Mouse (Mus musculus): ENCODE data around the gene Dhrs7c. TPM values are rescaled to one million over a fixed set of nuclear protein-coding genes. Genes with fewer than 3 reads are reported as not detected.
A peak's percentile ranks its signal among the peaks of the same experiment; 100 is the strongest.

The Dhrs7c gene
- polyA plus RNA-seq (2012; fragmentation: generic; extraction: Trizol) = 0.08 TPM
- long read RNA-seq, experiment 1 = 0 reads
- long read RNA-seq, experiment 2 = 0 reads

DNA sequence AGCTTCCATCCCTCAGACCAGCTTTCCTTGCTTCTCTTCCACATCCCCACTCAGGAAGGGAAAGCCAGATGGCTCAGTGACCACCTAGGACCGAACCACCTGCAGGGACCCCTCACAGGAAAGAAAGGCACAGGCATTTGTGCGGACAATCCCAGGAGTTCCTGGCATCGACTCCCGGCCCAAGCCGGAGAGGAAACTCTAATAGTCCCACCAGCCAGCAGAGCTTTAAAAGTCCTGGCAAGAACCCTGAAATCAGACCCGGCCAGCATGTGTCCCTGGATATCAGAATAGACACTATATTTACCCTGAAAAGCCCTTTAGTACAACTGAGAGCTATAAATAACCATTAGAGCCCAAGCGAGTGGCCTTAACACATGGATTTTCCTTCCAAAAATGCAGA is at the start of gene Dhrs7c:
Dhrs7c (plus strand) TSS at position 257 of the 400 bp plus-strand sequence.
- no peak within 1 kb of the TSS for H3K4me3 ChIP-seq (ENCODE audit: insufficient read depth, poor library complexity, severe bottlenecking)

DNA sequence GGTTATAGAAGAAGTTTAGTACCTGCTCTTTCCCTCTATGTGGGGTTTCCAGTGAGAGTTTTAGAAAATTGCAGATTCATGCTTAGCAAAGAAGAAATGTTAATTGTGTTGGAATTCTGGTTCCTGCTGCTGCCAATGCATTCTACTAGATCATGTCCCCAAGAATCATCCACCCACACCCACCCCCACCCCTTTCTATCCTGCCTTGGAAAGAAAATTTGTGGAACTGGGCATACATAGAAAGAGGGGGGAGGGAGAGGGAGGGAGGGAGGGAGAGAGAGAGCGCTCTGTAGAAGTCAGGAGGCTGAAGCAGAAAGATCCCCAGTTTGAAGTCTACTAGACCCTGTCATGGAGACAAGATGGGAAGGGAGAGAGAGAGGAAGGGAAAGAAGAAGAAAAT is 41.7 kb upstream of the Dhrs7c start:
- H3K36me3 ChIP-seq (ENCODE audit: control insufficient read depth, insufficient read depth) = no peaks in the 10 kb centered on the region
- H3K79me2 ChIP-seq (ENCODE audit: control insufficient read depth, insufficient read depth) = no peaks in the 10 kb centered on the region
- no peak overlapping the region for H3ac ChIP-seq (ENCODE audit: control insufficient read depth, insufficient read length, low read depth)
- H3K27me3 ChIP-seq (ENCODE audit: control insufficient read depth, insufficient read depth, insufficient read length) = peaks cover 6% of the 10 kb centered on the region
- no peaks in the 10 kb centered on the region for H3K79me3 ChIP-seq (ENCODE audit: low read depth)
- no peak overlapping the region for H3K4me3 ChIP-seq (ENCODE audit: insufficient read depth, poor library complexity, severe bottlenecking)
- TF ChIP-seq FOSL1 (IDR thresholded peaks at IDR 0.05; ENCODE audit: insufficient read depth, low read length, poor library complexity, severe bottlenecking) (no peak), MYOG (IDR thresholded peaks at IDR 0.05; ENCODE audit: control insufficient read depth, extremely low read depth, insufficient read length) (no peak)

More for the DNA sequence above, at the start of gene Dhrs7c:
- Histone ChIP-seq H3K36me3 (ENCODE audit: control insufficient read depth, insufficient read depth) (no peaks in the 10 kb centered on the region), H3ac (ENCODE audit: control insufficient read depth, insufficient read length, low read depth) (no peak within 1 kb of the TSS), H3K79me3 (ENCODE audit: low read depth) (no peaks in the 10 kb centered on the region), H3K27me3 (ENCODE audit: control insufficient read depth, insufficient read depth, insufficient read length) (peaks cover 8% of the 10 kb centered on the region), H3K79me2 (ENCODE audit: control insufficient read depth, insufficient read depth) (no peaks in the 10 kb centered on the region)
- TF ChIP-seq CTCF (IDR thresholded peaks at IDR 0.05; ENCODE audit: control insufficient read depth, insufficient read depth, insufficient read length) (no peak), MAX (IDR thresholded peaks at IDR 0.05) (no peak), MYOD1 (IDR thresholded peaks at IDR 0.05; ENCODE audit: control insufficient read depth, insufficient read length, low read depth) (no peak), CEBPB (IDR thresholded peaks at IDR 0.05; ENCODE audit: low read depth) (no peak), FOSL1 (IDR thresholded peaks at IDR 0.05; ENCODE audit: insufficient read depth, low read length, poor library complexity, severe bottlenecking) (no peak), MYOG (IDR thresholded peaks at IDR 0.05; ENCODE audit: control insufficient read depth, extremely low read depth, insufficient read length) (no peak), USF1 (IDR thresholded peaks at IDR 0.05; ENCODE audit: low read depth) (no peak)

DNA sequence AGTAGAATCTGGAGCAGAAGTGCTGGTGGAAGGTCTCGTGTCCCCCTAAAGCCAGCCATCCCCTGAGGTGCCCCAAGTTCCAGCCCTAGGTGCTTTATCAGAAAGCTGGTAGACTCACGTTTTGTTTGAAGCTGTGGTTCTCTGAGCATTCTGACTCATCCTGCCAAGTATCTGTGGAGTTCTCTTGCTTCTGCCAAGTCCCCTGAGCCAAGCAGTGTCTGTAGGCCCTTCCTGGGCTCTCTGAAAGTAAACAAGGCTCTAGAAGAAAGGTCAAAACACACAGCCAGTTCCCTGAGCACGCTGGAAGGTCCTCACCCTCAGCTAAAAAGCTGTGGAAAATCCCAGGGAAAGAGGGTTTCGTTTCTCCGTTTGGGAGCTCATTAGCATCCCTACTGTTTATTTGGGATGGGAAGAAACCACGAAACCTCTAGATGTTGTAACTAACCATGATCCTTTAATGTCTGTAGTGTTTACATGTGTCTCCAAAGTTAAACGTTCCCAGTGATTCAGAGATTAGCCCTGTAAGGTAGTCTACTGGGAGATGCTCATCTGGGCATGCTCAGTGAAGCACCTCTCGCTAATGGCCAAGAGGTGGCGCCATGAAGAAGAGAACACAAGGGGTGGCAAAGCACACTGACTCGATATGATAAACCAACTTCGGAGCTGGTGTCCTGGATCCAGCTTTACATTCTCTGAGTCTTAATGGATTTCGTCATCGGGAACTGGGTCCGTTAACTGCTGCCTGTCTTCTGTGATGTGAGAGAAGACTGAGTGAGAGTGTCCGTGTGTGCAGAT is 40.4 kb upstream of the Dhrs7c start:
- H3K4me3 ChIP-seq (ENCODE audit: insufficient read depth, poor library complexity, severe bottlenecking) = no peak overlapping the region
- no peak overlapping the region for H3ac ChIP-seq (ENCODE audit: control insufficient read depth, insufficient read length, low read depth)
- H3K79me3 ChIP-seq (ENCODE audit: low read depth) = no peaks in the 10 kb centered on the region
- no peaks in the 10 kb centered on the region for H3K36me3 ChIP-seq (ENCODE audit: control insufficient read depth, insufficient read depth)
- peaks cover under 1% of the 10 kb centered on the region for H3K27me3 ChIP-seq (ENCODE audit: control insufficient read depth, insufficient read depth, insufficient read length)
- no peak for TF ChIP-seq USF1 (IDR thresholded peaks at IDR 0.05; ENCODE audit: low read depth)
- H3K79me2 ChIP-seq (ENCODE audit: control insufficient read depth, insufficient read depth) = no peaks in the 10 kb centered on the region

DNA sequence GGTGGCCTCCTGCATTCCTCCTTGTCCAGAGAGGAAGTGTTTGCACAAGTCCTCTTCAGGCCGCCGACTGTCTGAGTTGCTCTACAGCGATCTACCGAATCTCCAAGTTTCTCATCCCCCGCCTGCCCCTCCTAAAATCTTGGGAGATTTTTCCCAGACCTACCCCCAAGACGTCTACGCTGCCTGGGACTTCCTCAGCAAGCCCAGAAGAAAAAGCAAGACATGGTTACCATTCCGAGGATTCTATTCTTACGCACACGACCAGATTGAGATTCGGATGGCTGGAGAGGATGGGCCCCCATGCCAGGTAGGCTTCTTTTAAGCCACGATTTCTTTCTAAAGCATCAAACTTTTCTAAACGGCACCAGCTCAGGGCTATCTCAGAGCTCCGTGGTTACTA is 26.9 kb upstream of the Dhrs7c start, which contains the start of gene Glp2r:
Glp2r (minus strand) TSS at position 101 of the 400 bp plus-strand sequence.
- Histone ChIP-seq H3K79me2 (ENCODE audit: control insufficient read depth, insufficient read depth) (no peaks in the 10 kb centered on the region), H3K27me3 (ENCODE audit: control insufficient read depth, insufficient read depth, insufficient read length) (peaks cover 51% of the 10 kb centered on the region), H3K36me3 (ENCODE audit: control insufficient read depth, insufficient read depth) (no peaks in the 10 kb centered on the region), H3K79me3 (ENCODE audit: low read depth) (no peaks in the 10 kb centered on the region), H3ac (ENCODE audit: control insufficient read depth, insufficient read length, low read depth) (no peak within 1 kb of the TSS), H3K4me3 (ENCODE audit: insufficient read depth, poor library complexity, severe bottlenecking) (no peak within 1 kb of the TSS)
- TF ChIP-seq MAX (IDR thresholded peaks at IDR 0.05) (no peak), MYOD1 (IDR thresholded peaks at IDR 0.05; ENCODE audit: control insufficient read depth, insufficient read length, low read depth) (no peak), USF1 (IDR thresholded peaks at IDR 0.05; ENCODE audit: low read depth) (no peak), CTCF (IDR thresholded peaks at IDR 0.05; ENCODE audit: control insufficient read depth, insufficient read depth, insufficient read length) (no peak), CEBPB (IDR thresholded peaks at IDR 0.05; ENCODE audit: low read depth) (no peak), FOSL1 (IDR thresholded peaks at IDR 0.05; ENCODE audit: insufficient read depth, low read length, poor library complexity, severe bottlenecking) (no peak), MYOG (IDR thresholded peaks at IDR 0.05; ENCODE audit: control insufficient read depth, extremely low read depth, insufficient read length) (no peak)

DNA sequence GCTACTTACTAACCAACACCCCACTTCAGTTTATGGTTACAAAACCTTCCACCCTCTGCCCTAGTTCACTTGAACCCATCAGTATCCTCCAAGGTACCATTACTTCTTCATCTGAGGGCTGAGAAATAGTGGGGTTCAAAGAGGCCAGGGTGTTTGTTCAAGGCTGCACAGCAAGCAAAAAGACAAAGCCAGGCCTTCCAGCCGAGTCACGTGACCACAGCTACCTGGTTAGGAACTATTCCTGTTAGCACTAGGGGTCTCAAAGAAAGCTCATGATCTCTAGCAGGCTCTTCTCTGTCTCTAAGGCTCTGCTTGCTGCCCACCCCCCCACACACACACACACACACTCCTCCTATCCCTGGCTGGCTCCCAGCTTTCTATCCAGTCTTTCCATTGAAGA is 26.3 kb upstream of the Dhrs7c start:
- Histone ChIP-seq H3ac (ENCODE audit: control insufficient read depth, insufficient read length, low read depth) (no peak overlapping the region), H3K79me2 (ENCODE audit: control insufficient read depth, insufficient read depth) (no peaks in the 10 kb centered on the region), H3K36me3 (ENCODE audit: control insufficient read depth, insufficient read depth) (no peaks in the 10 kb centered on the region), H3K27me3 (ENCODE audit: control insufficient read depth, insufficient read depth, insufficient read length) (peaks cover 51% of the 10 kb centered on the region), H3K79me3 (ENCODE audit: low read depth) (no peaks in the 10 kb centered on the region), H3K4me3 (ENCODE audit: insufficient read depth, poor library complexity, severe bottlenecking) (no peak overlapping the region)
- TF ChIP-seq CEBPB (IDR thresholded peaks at IDR 0.05; ENCODE audit: low read depth) (no peak), USF1 (IDR thresholded peaks at IDR 0.05; ENCODE audit: low read depth) (peak; percentile 30)

DNA sequence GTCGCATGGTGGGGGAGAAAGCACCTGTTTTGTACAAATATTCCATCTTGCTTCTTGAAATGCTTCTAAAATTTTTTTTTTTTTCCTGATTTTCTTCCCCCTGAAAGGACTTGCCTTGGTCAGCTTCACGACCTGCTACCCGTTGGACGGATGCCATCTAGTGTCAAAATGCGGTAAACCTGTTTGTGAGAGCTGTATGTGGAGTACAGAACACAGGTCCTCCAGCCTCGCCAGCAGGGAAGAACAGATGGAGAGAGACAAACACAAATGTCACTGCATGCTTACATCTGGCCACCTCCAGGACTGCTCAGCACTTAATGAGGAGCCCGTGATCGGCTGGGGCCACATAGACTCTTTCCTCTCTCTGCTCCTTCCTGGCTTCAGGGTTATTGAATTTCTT is 25.4 kb upstream of the Dhrs7c start:
- H3K79me3 ChIP-seq (ENCODE audit: low read depth) = no peaks in the 10 kb centered on the region
- no peaks in the 10 kb centered on the region for H3K79me2 ChIP-seq (ENCODE audit: control insufficient read depth, insufficient read depth)
- no peaks in the 10 kb centered on the region for H3K36me3 ChIP-seq (ENCODE audit: control insufficient read depth, insufficient read depth)
- no peak overlapping the region for H3K4me3 ChIP-seq (ENCODE audit: insufficient read depth, poor library complexity, severe bottlenecking)
- peaks cover 48% of the 10 kb centered on the region for H3K27me3 ChIP-seq (ENCODE audit: control insufficient read depth, insufficient read depth, insufficient read length)
- TF ChIP-seq FOSL1 (IDR thresholded peaks at IDR 0.05; ENCODE audit: insufficient read depth, low read length, poor library complexity, severe bottlenecking) (no peak), MAX (IDR thresholded peaks at IDR 0.05) (no peak), CTCF (IDR thresholded peaks at IDR 0.05; ENCODE audit: control insufficient read depth, insufficient read depth, insufficient read length) (no peak), USF1 (IDR thresholded peaks at IDR 0.05; ENCODE audit: low read depth) (no peak), CEBPB (IDR thresholded peaks at IDR 0.05; ENCODE audit: low read depth) (no peak), MYOD1 (IDR thresholded peaks at IDR 0.05; ENCODE audit: control insufficient read depth, insufficient read length, low read depth) (no peak), MYOG (IDR thresholded peaks at IDR 0.05; ENCODE audit: control insufficient read depth, extremely low read depth, insufficient read length) (no peak)
- no peak overlapping the region for H3ac ChIP-seq (ENCODE audit: control insufficient read depth, insufficient read length, low read depth)

Data from C2C12 (cell line).